Mouse (Mus musculus) gastrocnemius, adult 2 months (tissue): ENCODE results near the gene Camk2d. TPM values are rescaled to one million over a fixed set of nuclear protein-coding genes. Genes with fewer than 3 reads are reported as not detected.

Experiments used
- DNase-seq: peaks from one replicate; pipeline ENCODE4 v3.0.0; 2022
- H3K27ac ChIP-seq: fragments of 200-600 bp; 2 replicates; pipeline ENCODE4 v1.8.1; 2022; ENCODE audit warnings: mild to moderate bottlenecking
- H3K4me3 ChIP-seq: fragments of 200-600 bp; 2 replicates; pipeline ENCODE4 v1.8.1; 2022; ENCODE audit warnings: mild to moderate bottlenecking, moderate library complexity
- CTCF ChIP-seq: fragments of 200-600 bp; IDR thresholded peaks from 2 replicates; pipeline ENCODE4 v1.8.1; 2022; ENCODE audit warnings: antibody characterized with exemption, mild to moderate bottlenecking, moderate library complexity
- intact Hi-C: fragments of 180-260 bp; cut with DNase I; formaldehyde crosslinking; loops from one replicate; pipeline ENCODE4 v1.15.1; 2025
- total RNA-seq, 2 experiments: library from RNA; stranded (reverse); gene quantifications; 2 replicates each; pipeline ENCODE4 v1.2.3; 2021

Camk2d gene
- total RNA-seq, 2 experiments from 2014 or later = 54.2 to 60.1 TPM

- TF ChIP-seq CTCF = no peak
- Histone ChIP-seq H3K4me3 (no peak overlapping the region), H3K27ac (no peak overlapping the region)
- DNase-seq = no peak
- intact Hi-C loops = no loop called here
These were observed 151.5 kb downstream of the Camk2d start for GRCm38 (mm10) chr3:126747628-126748027.

DNA sequence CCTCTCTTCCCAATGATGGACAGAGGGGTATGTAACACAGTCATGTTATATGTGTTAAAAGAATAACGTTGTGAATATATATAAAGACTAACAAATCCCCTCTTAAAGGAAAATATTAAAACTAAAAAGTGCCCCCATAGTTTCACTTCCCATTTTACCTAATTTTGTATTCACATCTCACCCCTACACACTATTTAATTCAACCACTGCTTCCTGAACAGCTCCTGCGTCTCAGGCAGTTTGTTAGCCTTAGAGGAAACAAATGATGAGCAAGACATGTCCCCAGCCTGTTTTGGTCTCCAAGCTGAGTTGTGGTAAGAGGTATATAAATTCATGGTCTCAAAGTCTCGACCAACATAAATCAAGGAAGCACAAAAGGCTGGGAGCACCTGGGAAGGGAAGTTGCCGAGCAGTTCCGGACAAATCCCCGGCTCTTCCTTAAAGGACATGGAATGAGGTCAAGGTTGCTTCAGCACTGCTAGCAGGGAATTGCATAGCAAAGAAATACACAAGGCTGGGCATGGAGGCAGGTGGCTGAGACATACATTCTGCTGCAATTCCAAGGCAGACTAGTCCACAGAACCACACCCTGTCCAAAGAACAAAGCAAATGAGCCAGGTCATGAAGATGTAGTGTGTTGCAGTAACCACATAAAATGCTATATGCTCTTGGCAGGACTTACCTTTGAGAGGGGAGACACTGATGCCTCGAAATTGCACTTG, 155.4 kb downstream of the Camk2d start:
- DNase-seq = no peak
- no peak for TF ChIP-seq CTCF
- Histone ChIP-seq H3K27ac (no peak overlapping the region), H3K4me3 (no peak overlapping the region)
- intact Hi-C loops = no loop called here

GRCm38 (mm10) chr3:126752978-126753377, 156.9 kb downstream of the Camk2d start:
- no peak for DNase-seq
- intact Hi-C loops = no loop called here
- no peak overlapping the region for H3K27ac ChIP-seq
- TF ChIP-seq CTCF = no peak
- no peak overlapping the region for H3K4me3 ChIP-seq

- intact Hi-C loops = no loop called here
- no peak for TF ChIP-seq CTCF
- no peak overlapping the region for H3K4me3 ChIP-seq
- no peak for DNase-seq
- H3K27ac ChIP-seq = no peak overlapping the region
These were observed 162.3 kb downstream of the Camk2d start for GRCm38 (mm10) chr3:126758398-126758797.

- no peak for TF ChIP-seq CTCF
- no peak overlapping the region for H3K27ac ChIP-seq
- intact Hi-C loops = no loop called here
- H3K4me3 ChIP-seq = no peak overlapping the region
- no peak for DNase-seq
These were observed 164.5 kb downstream of the Camk2d start for GRCm38 (mm10) chr3:126760608-126761007.

DNA sequence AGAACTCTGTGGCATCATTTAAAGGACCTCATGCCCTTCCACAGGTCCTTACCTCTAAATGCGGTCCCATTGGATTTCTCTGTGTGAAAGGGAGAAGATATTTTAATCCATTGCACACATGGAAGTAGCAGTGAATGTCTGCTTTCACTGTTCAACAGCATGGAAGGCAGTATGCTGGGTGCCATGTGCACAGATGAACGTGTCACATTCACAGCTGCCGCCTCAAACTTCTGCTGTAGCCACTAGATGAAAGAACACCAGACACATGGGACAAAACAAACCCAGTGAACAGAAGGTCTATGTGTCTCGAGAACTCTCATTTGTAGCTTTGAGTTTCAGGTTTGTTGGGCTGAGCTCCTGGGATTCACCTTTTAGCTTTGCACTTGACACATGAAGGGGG, 168.6 kb downstream of the Camk2d start:
- intact Hi-C loops = no loop called here
- no peak for DNase-seq
- Histone ChIP-seq H3K27ac (no peak overlapping the region), H3K4me3 (no peak overlapping the region)
- TF ChIP-seq CTCF = no peak

GRCm38 (mm10) chr3:126770056-126770455, 174.0 kb downstream of the Camk2d start:
- TF ChIP-seq CTCF = no peak
- Histone ChIP-seq H3K4me3 (no peak overlapping the region), H3K27ac (no peak overlapping the region)
- intact Hi-C loops = loop anchor here (1.0 to 5.0 kb wide), 2 partner anchors 73 to 174 kb away; partner anchors contain the start of gene Camk2d
- no peak for DNase-seq

- Histone ChIP-seq H3K27ac (no peak overlapping the region), H3K4me3 (no peak overlapping the region)
- no peak for DNase-seq
- TF ChIP-seq CTCF = no peak
- intact Hi-C loops = loop anchor here (5.0 kb wide), 1 partner anchor 74 kb away; no protein-coding TSS in a partner anchor
These were observed 174.9 kb downstream of the Camk2d start for GRCm38 (mm10) chr3:126771032-126771431.

DNA sequence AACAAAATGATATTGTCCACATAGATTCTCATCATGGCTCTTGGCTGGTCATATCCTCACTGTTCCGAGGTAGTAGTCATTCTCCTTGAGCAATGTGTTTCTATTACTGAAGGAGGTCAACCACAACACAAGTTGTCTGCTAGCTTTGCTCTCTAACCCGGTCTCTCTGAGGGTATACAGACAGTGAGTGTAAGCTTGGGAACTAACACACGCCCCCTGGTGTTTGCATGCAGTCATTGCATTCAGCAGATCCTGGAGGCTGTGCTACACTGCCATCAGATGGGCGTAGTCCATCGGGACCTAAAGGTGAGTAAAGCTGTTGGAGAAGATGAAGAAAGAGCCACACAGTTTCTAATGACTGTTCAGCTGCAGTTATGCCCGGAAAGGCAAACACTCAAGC, 175.4 kb downstream of the Camk2d start:
- peak; percentile 79 for DNase-seq
- no peak; the same call in 1 of the 2 replicates for TF ChIP-seq CTCF
- H3K4me3 ChIP-seq = no peak overlapping the region
- intact Hi-C loops = loop anchor here (5.0 kb wide), 1 partner anchor 74 kb away; no protein-coding TSS in a partner anchor
- no peak overlapping the region for H3K27ac ChIP-seq

GRCm38 (mm10) chr3:126776001-126776400, 179.9 kb downstream of the Camk2d start:
- intact Hi-C loops = no loop called here
- H3K4me3 ChIP-seq = no peak overlapping the region
- TF ChIP-seq CTCF = no peak
- DNase-seq = no peak
- H3K27ac ChIP-seq = no peak overlapping the region

DNA sequence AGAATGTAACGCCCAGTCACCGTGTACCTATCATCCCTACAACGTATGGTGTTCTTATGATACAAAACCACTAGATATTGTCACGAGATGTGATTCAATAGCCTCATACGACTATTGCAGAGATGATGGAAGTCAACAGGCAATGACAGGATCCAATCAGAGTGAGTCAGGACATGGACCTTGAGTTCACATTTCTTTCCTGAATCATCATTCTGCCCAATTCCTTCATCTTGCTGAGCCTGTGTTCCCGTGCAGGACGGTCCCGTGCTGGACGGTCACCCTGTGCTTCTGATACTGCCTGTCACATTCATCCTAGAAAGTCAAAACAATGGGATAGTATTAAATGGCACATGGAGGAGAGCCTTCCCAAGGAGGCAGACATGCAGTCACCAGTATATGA, 181.0 kb downstream of the Camk2d start:
- no peak for DNase-seq
- Histone ChIP-seq H3K4me3 (no peak overlapping the region), H3K27ac (no peak overlapping the region)
- intact Hi-C loops = no loop called here
- no peak for TF ChIP-seq CTCF

DNA sequence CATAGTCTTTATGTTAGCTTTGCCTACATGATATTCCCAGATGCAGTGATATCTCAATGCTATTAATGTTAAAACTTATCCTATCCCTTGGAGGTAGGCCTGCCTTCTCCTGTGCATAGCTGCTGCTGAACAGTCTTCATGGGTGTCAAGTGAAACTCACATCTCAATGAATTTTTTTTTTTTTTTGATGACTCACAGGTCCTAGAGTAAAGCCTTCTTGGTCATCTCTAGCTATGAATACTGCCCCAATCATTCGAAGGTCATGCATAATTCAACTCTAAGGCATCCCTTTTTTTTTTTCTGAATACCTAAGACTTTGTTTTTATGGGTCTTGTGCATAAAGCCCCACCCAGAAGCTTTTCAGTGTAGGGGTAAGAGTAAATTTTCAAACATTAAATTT, 181.8 kb downstream of the Camk2d start:
- Histone ChIP-seq H3K27ac (no peak overlapping the region), H3K4me3 (no peak overlapping the region)
- intact Hi-C loops = no loop called here
- TF ChIP-seq CTCF = no peak
- no peak for DNase-seq

GRCm38 (mm10) chr3:126780014-126780615, 184.0 kb downstream of the Camk2d start:
- Histone ChIP-seq H3K4me3 (peak overlapping the region; percentile 28), H3K27ac (peak overlapping the region; percentile 77)
- DNase-seq = peak; percentile 43
- intact Hi-C loops = no loop called here
- no peak for TF ChIP-seq CTCF
